Mouse (Mus musculus) E14TG2a.4 (cell line): ENCODE results near the gene Ccdc152.

Experiments used
- H3K27me3 ChIP-seq: 2 replicates; pipeline ENCODE4 v1.6.1; 2014; ENCODE audit warnings: low read length, control low read depth; ENCODE audit not compliant: insufficient read depth
- H3K36me3 ChIP-seq: 2 replicates; pipeline ENCODE4 v1.6.1; 2014; ENCODE audit warnings: low read length, control low read depth; ENCODE audit not compliant: insufficient read depth
- H3K4me1 ChIP-seq: replicated peaks from 2 replicates; pipeline ENCODE4 v1.6.1; 2014; ENCODE audit warnings: low read depth, low read length, control low read depth
- H3K4me3 ChIP-seq: replicated peaks from 2 replicates; pipeline ENCODE4 v1.5.1; 2014; ENCODE audit warnings: mild to moderate bottlenecking, low read length
- H3K9me3 ChIP-seq: 2 replicates; pipeline ENCODE4 v1.6.1; 2014; ENCODE audit warnings: low read length, control low read depth
- CTCF ChIP-seq: conservative IDR thresholded peaks from 2 replicates; pipeline ENCODE4 v1.5.1; 2014; ENCODE audit warnings: low read length
- NANOG ChIP-seq: IDR thresholded peaks from 2 replicates; pipeline ENCODE4 v1.6.1; 2014; ENCODE audit warnings: borderline replicate concordance, low read length, mixed read lengths
- POU5F1 ChIP-seq: IDR thresholded peaks from 2 replicates; pipeline ENCODE4 v1.6.1; 2014; ENCODE audit warnings: low read length, borderline replicate concordance

Gene Ccdc152

GRCm38 (mm10) chr15:3269996-3270645 lies 33.2 kb downstream of the Ccdc152 start:
- Histone ChIP-seq H3K27me3 (no peaks in the 10 kb centered on the region), H3K4me3 (peak overlapping the region; percentile 46), H3K4me1 (peaks cover 47% of the 10 kb centered on the region), H3K9me3 (no peaks in the 10 kb centered on the region), H3K36me3 (no peaks in the 10 kb centered on the region)
- no peak for TF ChIP-seq NANOG
- TF ChIP-seq CTCF: no peak
- no peak for TF ChIP-seq POU5F1

- Histone ChIP-seq H3K4me1 (peaks cover 47% of the 10 kb centered on the region), H3K36me3 (no peaks in the 10 kb centered on the region), H3K27me3 (no peaks in the 10 kb centered on the region), H3K4me3 (no peak overlapping the region), H3K9me3 (no peaks in the 10 kb centered on the region)
- TF ChIP-seq CTCF (no peak), POU5F1 (no peak), NANOG (no peak)
Observed at GRCm38 (mm10) chr15:3269496-3269895, 33.8 kb downstream of the Ccdc152 start.

GRCm38 (mm10) chr15:3268247-3268646 lies 35.1 kb downstream of the Ccdc152 start, which contains the start of gene Selenop:
Selenop (plus strand) TSS chr15:3268547.
- Histone ChIP-seq H3K9me3 (no peaks in the 10 kb centered on the region), H3K4me3 (no peak within 1 kb of the TSS), H3K4me1 (peaks cover 43% of the 10 kb centered on the region), H3K36me3 (no peaks in the 10 kb centered on the region), H3K27me3 (no peaks in the 10 kb centered on the region)
- TF ChIP-seq CTCF (no peak), POU5F1 (no peak), NANOG (no peak)

GRCm38 (mm10) chr15:3264828-3265227 lies 38.5 kb downstream of the Ccdc152 start:
- no peak for TF ChIP-seq NANOG
- TF ChIP-seq CTCF: no peak
- no peak for TF ChIP-seq POU5F1
- no peak overlapping the region for H3K4me3 ChIP-seq
- H3K36me3 ChIP-seq: no peaks in the 10 kb centered on the region
- H3K9me3 ChIP-seq: no peaks in the 10 kb centered on the region
- H3K4me1 ChIP-seq: peaks cover 15% of the 10 kb centered on the region
- H3K27me3 ChIP-seq: no peaks in the 10 kb centered on the region

- no peak for TF ChIP-seq NANOG
- no peak for TF ChIP-seq POU5F1
- no peak for TF ChIP-seq CTCF
- no peaks in the 10 kb centered on the region for H3K27me3 ChIP-seq
Observed at GRCm38 (mm10) chr15:3264293-3264692, 39.0 kb downstream of the Ccdc152 start.

GRCm38 (mm10) chr15:3262883-3263282 lies 40.4 kb downstream of the Ccdc152 start:
- no peak for TF ChIP-seq NANOG

More at GRCm38 (mm10) chr15:3264293-3264692, 39.0 kb downstream of the Ccdc152 start:
- Histone ChIP-seq H3K4me1 (peaks cover 10% of the 10 kb centered on the region), H3K4me3 (no peak overlapping the region), H3K9me3 (no peaks in the 10 kb centered on the region), H3K36me3 (no peaks in the 10 kb centered on the region)

GRCm38 (mm10) chr15:3260309-3260708 lies 43.0 kb downstream of the Ccdc152 start:
- TF ChIP-seq CTCF (no peak), NANOG (no peak), POU5F1 (no peak)
- H3K27me3 ChIP-seq: no peaks in the 10 kb centered on the region
- no peak overlapping the region for H3K4me3 ChIP-seq
- no peaks in the 10 kb centered on the region for H3K36me3 ChIP-seq
- H3K4me1 ChIP-seq: no peaks in the 10 kb centered on the region
- H3K9me3 ChIP-seq: no peaks in the 10 kb centered on the region

More at GRCm38 (mm10) chr15:3262883-3263282, 40.4 kb downstream of the Ccdc152 start:
- H3K4me3 ChIP-seq: no peak overlapping the region
- H3K27me3 ChIP-seq: no peaks in the 10 kb centered on the region
- no peaks in the 10 kb centered on the region for H3K9me3 ChIP-seq
- H3K36me3 ChIP-seq: no peaks in the 10 kb centered on the region
- 0 out of 2 replicates have a peak, but pooled peaks cover under 1% of the 10 kb centered on the region for H3K4me1 ChIP-seq

GRCm38 (mm10) chr15:3259025-3259424 lies 44.3 kb downstream of the Ccdc152 start:
- TF ChIP-seq CTCF: no peak
- TF ChIP-seq POU5F1: no peak
- TF ChIP-seq NANOG: no peak
- Histone ChIP-seq H3K4me3 (no peak overlapping the region), H3K27me3 (no peaks in the 10 kb centered on the region), H3K9me3 (peaks cover 8% of the 10 kb centered on the region; the same call in 1 of the 2 replicates), H3K4me1 (no peaks in the 10 kb centered on the region), H3K36me3 (no peaks in the 10 kb centered on the region)

- Histone ChIP-seq H3K27me3 (no peaks in the 10 kb centered on the region), H3K4me3 (no peak overlapping the region), H3K36me3 (no peaks in the 10 kb centered on the region), H3K9me3 (peaks cover 13% of the 10 kb centered on the region), H3K4me1 (peaks cover 10% of the 10 kb centered on the region)
- no peak for TF ChIP-seq NANOG
- no peak for TF ChIP-seq POU5F1
- no peak for TF ChIP-seq CTCF
Observed at GRCm38 (mm10) chr15:3251718-3252067, 51.6 kb downstream of the Ccdc152 start.
